Mouse (Mus musculus): Measurements from ENCODE around the gene Papln. TPM values are rescaled to one million over a fixed set of nuclear protein-coding genes. Genes with fewer than 3 reads are reported as not detected.

The Papln gene
- polyA plus RNA-seq, 1 experiment = 0.04 TPM

DNA sequence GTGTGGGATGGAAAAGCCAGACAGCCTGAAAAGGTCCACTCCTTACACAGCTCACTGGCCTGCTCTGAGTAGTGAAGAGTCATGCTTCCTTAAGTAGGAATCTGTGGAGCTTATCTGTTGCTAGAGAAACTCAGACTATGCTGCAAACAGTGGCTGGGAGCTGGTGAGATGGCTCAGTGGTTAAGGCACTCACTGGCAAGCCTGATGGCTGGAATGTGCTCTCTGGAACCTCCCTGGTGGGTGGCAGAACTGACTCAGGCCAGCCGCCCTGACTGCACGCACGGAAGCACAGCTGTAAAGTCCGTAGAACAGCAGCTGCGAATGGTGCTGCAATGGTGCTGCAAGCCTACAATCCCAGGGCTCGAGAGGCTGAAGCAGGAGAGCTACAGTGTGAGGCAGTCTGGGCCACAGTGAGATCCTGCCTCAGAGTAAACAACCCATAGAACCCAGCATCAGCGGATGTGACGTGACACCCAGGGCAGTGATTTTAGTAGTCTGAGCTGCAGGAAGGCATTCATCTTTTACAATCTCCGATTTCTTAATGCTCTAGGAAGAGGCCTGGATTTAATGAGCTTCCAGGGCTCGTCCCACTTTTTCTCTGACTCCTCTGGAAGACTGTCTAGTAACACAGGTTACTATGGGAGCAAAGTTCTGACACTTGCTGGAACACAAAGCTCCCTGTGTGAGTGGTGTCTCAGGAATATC, 29.4 kb downstream of the Papln start:
- Histone ChIP-seq H3K4me2 (ENCODE audit: low read depth) (no peak overlapping the region), H3K36me3 (ENCODE audit: control insufficient read depth, insufficient read depth) (no peaks in the 10 kb centered on the region), H3K79me2 (ENCODE audit: control insufficient read depth, insufficient read depth) (no peaks in the 10 kb centered on the region), H3K27me3 (ENCODE audit: control insufficient read depth, insufficient read depth, insufficient read length) (no peaks in the 10 kb centered on the region), H3K4me3 (no peak overlapping the region), H3ac (ENCODE audit: control insufficient read depth, insufficient read length) (no peak overlapping the region)
- TF ChIP-seq SRF (IDR thresholded peaks at IDR 0.05; ENCODE audit: control insufficient read depth, insufficient read length, low read depth) (no peak), TCF3 (IDR thresholded peaks at IDR 0.05; ENCODE audit: insufficient read length, low read depth) (peak; percentile 54), MAX (IDR thresholded peaks at IDR 0.05; ENCODE audit: low read depth) (no peak), MYOG (IDR thresholded peaks at IDR 0.05; ENCODE audit: control insufficient read depth in 1 of 3, insufficient read depth in 1 of 3, insufficient read length in 2 of 3, low read depth in 2 of 3) (peak in 2 of 3 experiments; percentile 58 to 90), USF1 (IDR thresholded peaks at IDR 0.05; ENCODE audit: low read depth) (no peak), E2F4 (IDR thresholded peaks at IDR 0.05; ENCODE audit: insufficient read depth) (no peak), CEBPB (IDR thresholded peaks at IDR 0.05; ENCODE audit: insufficient read depth, poor library complexity, severe bottlenecking) (no peak), REST (IDR thresholded peaks at IDR 0.05; ENCODE audit: insufficient read depth, insufficient read length) (no peak), MYOD1 (IDR thresholded peaks at IDR 0.05; ENCODE audit: control insufficient read depth in 1 of 3, insufficient read length in 2 of 3, low read depth in 2 of 3) (peak in 2 of 3 experiments; percentile 31 to 80), POLR2A (IDR thresholded peaks at IDR 0.05; ENCODE audit: insufficient read length, low read depth) (no peak), TCF12 (IDR thresholded peaks at IDR 0.05; ENCODE audit: insufficient read depth, poor library complexity, severe bottlenecking) (no peak), POLR2AphosphoS2 (IDR thresholded peaks at IDR 0.05; ENCODE audit: insufficient read length, low read depth) (no peak)

- H3ac ChIP-seq (ENCODE audit: control insufficient read depth, insufficient read length) = no peak overlapping the region
- H3K27me3 ChIP-seq (ENCODE audit: control insufficient read depth, insufficient read depth, insufficient read length) = no peaks in the 10 kb centered on the region
- no peak overlapping the region for H3K4me2 ChIP-seq (ENCODE audit: low read depth)
- H3K36me3 ChIP-seq (ENCODE audit: control insufficient read depth, insufficient read depth) = peaks cover 12% of the 10 kb centered on the region
- TF ChIP-seq POLR2A (IDR thresholded peaks at IDR 0.05; ENCODE audit: insufficient read length, low read depth) (no peak), E2F4 (IDR thresholded peaks at IDR 0.05; ENCODE audit: insufficient read depth) (no peak)
- H3K79me2 ChIP-seq (ENCODE audit: control insufficient read depth, insufficient read depth) = no peaks in the 10 kb centered on the region
- no peak overlapping the region for H3K4me3 ChIP-seq
Observed at GRCm38 (mm10) chr12:83795051-83795450, 31.6 kb downstream of the Papln start.

DNA sequence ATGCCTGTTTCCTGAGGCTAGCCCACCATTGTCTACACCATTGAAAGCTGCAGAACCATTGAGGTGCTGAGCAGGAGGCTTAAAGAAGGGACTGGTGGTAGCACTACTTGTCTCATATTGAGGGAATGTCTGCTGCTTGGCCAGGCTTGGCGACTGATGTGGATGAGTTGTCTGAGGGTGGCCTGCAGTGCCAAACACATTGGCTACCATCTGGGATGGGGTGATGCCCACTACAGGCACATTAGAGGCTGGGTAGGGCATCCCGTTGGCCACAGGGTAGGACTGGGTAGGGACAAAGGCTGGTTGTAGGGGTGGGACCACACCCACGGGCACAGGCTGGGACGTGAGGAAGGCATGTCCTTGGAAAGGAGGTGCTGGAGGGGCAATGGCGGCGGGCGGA, 32.2 kb downstream of the Papln start:
- no peaks in the 10 kb centered on the region for H3K79me2 ChIP-seq (ENCODE audit: control insufficient read depth, insufficient read depth)
- H3K27me3 ChIP-seq (ENCODE audit: control insufficient read depth, insufficient read depth, insufficient read length) = no peaks in the 10 kb centered on the region
- no peak overlapping the region for H3K4me2 ChIP-seq (ENCODE audit: low read depth)
- H3K36me3 ChIP-seq (ENCODE audit: control insufficient read depth, insufficient read depth) = peaks cover 14% of the 10 kb centered on the region
- H3K4me3 ChIP-seq = no peak overlapping the region
- TF ChIP-seq MAX (IDR thresholded peaks at IDR 0.05; ENCODE audit: low read depth) (no peak), MYOD1 (IDR thresholded peaks at IDR 0.05; ENCODE audit: control insufficient read depth in 1 of 3, insufficient read length in 2 of 3, low read depth in 2 of 3) (no peak), TCF3 (IDR thresholded peaks at IDR 0.05; ENCODE audit: insufficient read length, low read depth) (no peak), TCF12 (IDR thresholded peaks at IDR 0.05; ENCODE audit: insufficient read depth, poor library complexity, severe bottlenecking) (no peak), POLR2AphosphoS2 (IDR thresholded peaks at IDR 0.05; ENCODE audit: insufficient read length, low read depth) (no peak), USF1 (IDR thresholded peaks at IDR 0.05; ENCODE audit: low read depth) (no peak)
- no peak overlapping the region for H3ac ChIP-seq (ENCODE audit: control insufficient read depth, insufficient read length)

DNA sequence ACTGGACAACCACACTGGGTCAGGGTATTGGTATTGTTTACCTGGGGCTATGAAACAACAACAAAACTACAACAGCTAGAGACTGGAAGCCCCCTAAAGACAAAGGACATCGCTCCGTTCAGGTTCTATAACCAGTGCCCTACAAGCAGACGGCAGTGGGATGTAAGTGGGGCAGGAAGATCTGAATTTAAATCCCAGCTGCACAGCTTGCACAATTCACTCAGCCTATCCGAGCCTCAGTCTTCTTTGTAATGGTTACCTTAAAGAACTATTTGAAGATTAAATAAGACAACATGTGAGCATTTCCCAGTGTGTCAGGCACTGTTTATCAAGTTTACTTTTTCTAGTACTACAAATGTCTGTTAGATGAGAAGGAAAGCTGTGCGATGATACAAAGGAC, 34.9 kb downstream of the Papln start:
- no peaks in the 10 kb centered on the region for H3K79me2 ChIP-seq (ENCODE audit: control insufficient read depth, insufficient read depth)
- H3K36me3 ChIP-seq (ENCODE audit: control insufficient read depth, insufficient read depth) = peaks cover 14% of the 10 kb centered on the region
- H3K4me3 ChIP-seq = no peak overlapping the region
- H3K4me2 ChIP-seq (ENCODE audit: low read depth) = no peak overlapping the region
- TF ChIP-seq SRF (IDR thresholded peaks at IDR 0.05; ENCODE audit: control insufficient read depth, insufficient read length, low read depth) = no peak
- TF ChIP-seq TCF3 (IDR thresholded peaks at IDR 0.05; ENCODE audit: insufficient read length, low read depth) = no peak
- no peak for TF ChIP-seq USF1 (IDR thresholded peaks at IDR 0.05; ENCODE audit: low read depth)
- TF ChIP-seq E2F4 (IDR thresholded peaks at IDR 0.05; ENCODE audit: insufficient read depth) = no peak
- no peak for TF ChIP-seq CEBPB (IDR thresholded peaks at IDR 0.05; ENCODE audit: insufficient read depth, poor library complexity, severe bottlenecking)
- TF ChIP-seq MYOG (IDR thresholded peaks at IDR 0.05; ENCODE audit: control insufficient read depth in 1 of 3, insufficient read depth in 1 of 3, insufficient read length in 2 of 3, low read depth in 2 of 3) = no peak
- no peak for TF ChIP-seq MYOD1 (IDR thresholded peaks at IDR 0.05; ENCODE audit: control insufficient read depth in 1 of 3, insufficient read length in 2 of 3, low read depth in 2 of 3)
- no peak for TF ChIP-seq TCF12 (IDR thresholded peaks at IDR 0.05; ENCODE audit: insufficient read depth, poor library complexity, severe bottlenecking)
- no peak for TF ChIP-seq MAX (IDR thresholded peaks at IDR 0.05; ENCODE audit: low read depth)
- TF ChIP-seq POLR2A (IDR thresholded peaks at IDR 0.05; ENCODE audit: insufficient read length, low read depth) = no peak
- TF ChIP-seq REST (IDR thresholded peaks at IDR 0.05; ENCODE audit: insufficient read depth, insufficient read length) = no peak
- no peak for TF ChIP-seq POLR2AphosphoS2 (IDR thresholded peaks at IDR 0.05; ENCODE audit: insufficient read length, low read depth)
- H3ac ChIP-seq (ENCODE audit: control insufficient read depth, insufficient read length) = no peak overlapping the region
- H3K27me3 ChIP-seq (ENCODE audit: control insufficient read depth, insufficient read depth, insufficient read length) = no peaks in the 10 kb centered on the region

- Histone ChIP-seq H3K36me3 (ENCODE audit: control insufficient read depth, insufficient read depth) (peaks cover 25% of the 10 kb centered on the region), H3ac (ENCODE audit: control insufficient read depth, insufficient read length) (no peak overlapping the region), H3K4me3 (no peak overlapping the region), H3K79me2 (ENCODE audit: control insufficient read depth, insufficient read depth) (no peaks in the 10 kb centered on the region), H3K27me3 (ENCODE audit: control insufficient read depth, insufficient read depth, insufficient read length) (no peaks in the 10 kb centered on the region), H3K4me2 (ENCODE audit: low read depth) (no peak overlapping the region)
- no peak for TF ChIP-seq SRF (IDR thresholded peaks at IDR 0.05; ENCODE audit: control insufficient read depth, insufficient read length, low read depth)
- peak in 1 of 3 experiments; percentile 34 for TF ChIP-seq MYOD1 (IDR thresholded peaks at IDR 0.05; ENCODE audit: control insufficient read depth in 1 of 3, insufficient read length in 2 of 3, low read depth in 2 of 3)
Observed at GRCm38 (mm10) chr12:83800943-83801342, 37.5 kb downstream of the Papln start.

Data from myocyte (in vitro differentiated cells).